Mouse (Mus musculus): ENCODE results near the gene Cdkl1.

- TF ChIP-seq GATA1 (IDR thresholded peaks at IDR 0.05; ENCODE audit: low read length) (no peak), TAL1 (IDR thresholded peaks at IDR 0.05; ENCODE audit: low read length) (no peak)
Measured at GRCm38 (mm10) chr12:69730306-69730705, 60.8 kb downstream of the Cdkl1 start.

All from erythroblast, embryonic 14.5 days (primary cell).